10 mouse cellular contexts compared by ENCODE assay signal in genomic region chr7:122197306-122197705, GRCm38 (mm10). TPM values are rescaled to one million over a fixed set of nuclear protein-coding genes. Genes with fewer than 3 reads are reported as not detected.
DNase-seq lines count a peak whose midpoint lies in the region; ATAC-seq and TF ChIP-seq lines count a peak whose summit lies in the region.
"Had no signal": no experiment of that assay in that cellular context is flagged by ENCODE, and none has a peak within 500 bp of the region (broad histone marks: within the 10 kb centered on the region; RNA-seq: fewer than 3 reads in every experiment).

No protein-coding gene starts in this region.

- no peak overlapping the region for H3K27ac ChIP-seq in layer of hippocampus, adult 2 months
- H3K27ac ChIP-seq: embryonic facial prominence, embryonic 12.5 days had no signal

- no peak overlapping the region for H3K4me3 ChIP-seq in layer of hippocampus, adult 2 months
- H3K4me3 ChIP-seq: embryonic facial prominence, embryonic 12.5 days had no signal

- ATAC-seq in CD4-positive, CD25-positive, alpha-beta regulatory T cell, adult 4 months = peak; percentile 60
- peak; percentile 73 for ATAC-seq in erythroblast, adult 5-6 weeks (replicated peaks; ENCODE audit: low FRiP score, poor library complexity, severe bottlenecking)
- ATAC-seq in monocyte, adult 5-6 weeks (replicated peaks; ENCODE audit: insufficient number of reproducible peaks, low FRiP score, low TSS enrichment, poor library complexity, severe bottlenecking) = peak; percentile 73

- DNase-seq in heart, postnatal 10 days = peak; percentile 43 to 54
- no peak for DNase-seq in heart, postnatal 25 days (ENCODE audit: low spot score)
- peak; percentile 72 for DNase-seq in adrenal gland, postnatal 10 days
- DNase-seq in layer of hippocampus, adult 2 months (ENCODE audit: low spot score in 2 of 2) = peak; percentile 29 to 67
- no peak for DNase-seq in ovary, adult 18-20 months (ENCODE audit: low spot score)

- intact Hi-C loops in heart, postnatal 10 days (cut with DNase I) = no loop called here
- intact Hi-C loops in heart, postnatal 25 days (cut with DNase I) = loop anchor here (5.0 kb wide), 1 partner anchor 95 kb away; the partner anchor contains the start of gene Ndufab1

- TF ChIP-seq CTCF in layer of hippocampus, adult 2 months (conservative IDR thresholded peaks at IDR 0.05) = peak; percentile 91

RNA-seq across cellular contexts. Expression of gene Ern2, which starts 11.3 kb away (rescaled TPM):
- not detected for total RNA-seq in heart, postnatal 10 days (2021)
- total RNA-seq in heart, postnatal 25 days (2021) = not detected
- under 1 TPM in 1 of 2 experiments, not detected in 1; 0.11 TPM for polyA plus RNA-seq in CD4-positive, CD25-positive, alpha-beta regulatory T cell, adult 4 months (2017; shearing (Covaris generic))
- total RNA-seq in adrenal gland, postnatal 10 days (2021) = under 1 TPM in 1 of 2 experiments, not detected in 1; 0.09 TPM
- not detected in 2 replicates for total RNA-seq in erythroblast, adult 5-6 weeks (2015; ENCODE audit: low replicate concordance)
- total RNA-seq in erythroblast, adult 5-6 weeks (2017; ENCODE audit: low replicate concordance) = not detected in 2 replicates
- under 1 TPM; 0.39 to 0.41 TPM for total RNA-seq in layer of hippocampus, adult 2 months (2021)
- not detected in 3 replicates for total RNA-seq in monocyte, adult 5-6 weeks (2017)
- polyA plus RNA-seq: embryonic facial prominence, embryonic 12.5 days; liver, embryonic 16.5 days had no signal

RNA-seq across cellular contexts. Expression of gene Chp2, which starts 22.0 kb away (rescaled TPM):
- 1 to 10 TPM; 2.4 to 2.6 TPM for total RNA-seq in heart, postnatal 10 days (2021)
- total RNA-seq in heart, postnatal 25 days (2021) = 1 to 10 TPM; 2.5 to 3.0 TPM
- polyA plus RNA-seq in CD4-positive, CD25-positive, alpha-beta regulatory T cell, adult 4 months (2017; shearing (Covaris generic)) = not detected
- 1 to 10 TPM; 4.8 to 7.2 TPM for total RNA-seq in adrenal gland, postnatal 10 days (2021)
- 1.9 TPM in 1 of 2 replicates, not detected in the other for total RNA-seq in erythroblast, adult 5-6 weeks (2015; ENCODE audit: low replicate concordance)
- total RNA-seq in erythroblast, adult 5-6 weeks (2017; ENCODE audit: low replicate concordance) = 2.3 and 6.1 TPM in 2 replicates
- total RNA-seq in layer of hippocampus, adult 2 months (2021) = 1 to 10 TPM; 2.7 to 3.3 TPM
- total RNA-seq in monocyte, adult 5-6 weeks (2017) = not detected in 3 replicates
- polyA plus RNA-seq: embryonic facial prominence, embryonic 12.5 days had no signal

RNA-seq across cellular contexts. Expression of gene Plk1, which starts 38.1 kb away (rescaled TPM):
- total RNA-seq in heart, postnatal 10 days (2021) = 10 to 100 TPM; 12.2 to 14.5 TPM
- total RNA-seq in heart, postnatal 25 days (2021) = 1 to 10 TPM in 1 of 2 experiments, under 1 TPM in 1; 0.81 to 1.2 TPM
- polyA plus RNA-seq in CD4-positive, CD25-positive, alpha-beta regulatory T cell, adult 4 months (2017; shearing (Covaris generic)) = 10 to 100 TPM in 1 of 2 experiments, 1 to 10 TPM in 1; 5.3 to 17.9 TPM
- total RNA-seq in adrenal gland, postnatal 10 days (2021) = 10 to 100 TPM; 14.2 to 16.7 TPM
- 26.5 and 29.5 TPM in 2 replicates for total RNA-seq in erythroblast, adult 5-6 weeks (2015; ENCODE audit: low replicate concordance)
- 25.2 and 26.3 TPM in 2 replicates for total RNA-seq in erythroblast, adult 5-6 weeks (2017; ENCODE audit: low replicate concordance)
- 1 to 10 TPM; 2.1 to 2.9 TPM for total RNA-seq in layer of hippocampus, adult 2 months (2021)
- total RNA-seq in monocyte, adult 5-6 weeks (2017) = 0.21 to 0.68 TPM in 2 of 3 replicates, not detected in the other

Comparison
In these comparisons a context has a peak if more than half of its experiments do, and no peak if none do; other contexts are left out.
1. DNase-seq: peak in heart, postnatal 10 days (2 of 2), adrenal gland, postnatal 10 days (single experiment) and layer of hippocampus, adult 2 months (2 of 2); none in heart, postnatal 25 days (single experiment) and ovary, adult 18-20 months (single experiment).
2. Peak in every context shown above with its lines, with median percentiles within 50 percentile points of each other: ATAC-seq.